Mouse (Mus musculus): ENCODE data around the gene Zfp777.

DNA sequence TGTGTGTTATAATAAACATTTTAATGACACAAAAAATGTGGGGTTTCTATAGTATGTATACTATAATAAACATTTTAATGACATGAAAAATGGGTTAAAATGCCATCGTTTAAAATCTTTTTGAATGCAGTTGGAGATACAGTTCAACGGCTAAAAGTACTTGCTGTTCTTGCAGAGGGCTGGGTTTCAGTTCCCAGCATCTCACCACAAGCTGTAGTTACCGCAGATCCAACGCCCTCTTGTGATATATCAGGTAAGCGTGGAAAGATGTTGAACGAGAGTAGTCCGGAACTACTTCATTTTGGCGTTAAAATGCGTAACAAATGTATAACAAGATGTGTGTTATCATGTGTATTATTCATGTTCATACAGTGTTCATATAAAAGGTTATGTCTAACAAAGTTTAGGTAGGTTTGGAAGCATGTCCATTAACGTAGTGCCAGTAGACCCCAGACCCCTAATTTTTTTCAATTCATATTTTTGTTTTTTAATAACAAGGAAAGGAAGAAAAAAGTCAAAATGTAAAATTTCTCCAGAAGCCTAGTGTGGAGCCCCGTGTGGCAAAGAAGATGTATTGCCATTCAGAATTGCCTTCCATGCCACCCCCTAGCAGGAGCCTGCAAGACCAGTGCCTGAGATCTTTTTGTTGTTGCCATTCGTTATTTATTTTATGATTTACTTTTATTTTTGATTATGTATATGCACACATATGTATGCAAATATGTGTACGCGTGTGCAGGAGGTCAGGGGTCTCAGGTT is 38.4 kb upstream of the Zfp777 start:
- TF ChIP-seq CTCF (IDR thresholded peaks at IDR 0.05) (peak; percentile 16; the same call in 1 of the 2 replicates), EP300 (IDR thresholded peaks at IDR 0.05) (0 out of 2 replicates have a peak, but pooled peaks have one; percentile 5)
